Mouse (Mus musculus) lung, postnatal 0 days (tissue): ENCODE results near the gene Paxbp1. TPM values are rescaled to one million over a fixed set of nuclear protein-coding genes. Genes with fewer than 3 reads are reported as not detected.
A peak's percentile ranks its signal among the peaks of the same experiment; 100 is the strongest.
"Not testable (repeated sequence)": the region's sequence is repeated elsewhere in the genome, so short reads cannot be mapped to it uniquely, and the experiment has no call there.

ENCODE experiments used
- ATAC-seq: fragments of 200-750 bp; cut with Nextera tagmentation; 2 replicates; pipeline ENCODE4 v1.8.0; 2017; ENCODE audit warnings: moderate library complexity
- DNase-seq: peaks from one replicate; pipeline ENCODE4 v3.0.0-alpha.2; 2016; ENCODE audit warnings: low spot score
- H3K27ac ChIP-seq: fragments of 300-500 bp; sonication (generic); 2 replicates; pipeline ENCODE4 v1.5.1; 2014; ENCODE audit warnings: antibody characterized with exemption, mild to moderate bottlenecking, low read length, mixed read lengths
- H3K27me3 ChIP-seq: fragments of 300-500 bp; sonication (generic); replicated peaks from 2 replicates; pipeline ENCODE4 v1.6.1; 2014; ENCODE audit warnings: low read length, mixed read lengths; ENCODE audit not compliant: insufficient read depth
- H3K36me3 ChIP-seq: fragments of 300-500 bp; sonication (generic); 2 replicates; pipeline ENCODE4 v1.6.1; 2014; ENCODE audit warnings: low read length, mixed read lengths; ENCODE audit not compliant: insufficient read depth
- H3K4me1 ChIP-seq: fragments of 300-500 bp; sonication (generic); 2 replicates; pipeline ENCODE4 v1.6.1; 2014; ENCODE audit warnings: antibody characterized with exemption, low read depth, low read length, mixed read lengths; ENCODE audit not compliant: insufficient read depth
- H3K4me2 ChIP-seq: fragments of 300-500 bp; sonication (generic); replicated peaks from 2 replicates; pipeline ENCODE4 v1.6.1; 2014; ENCODE audit warnings: low read depth, mild to moderate bottlenecking, low read length, moderate library complexity, mixed read lengths
- H3K4me3 ChIP-seq: fragments of 300-500 bp; sonication (generic); 2 replicates; pipeline ENCODE4 v1.5.1; 2014; ENCODE audit warnings: low read depth, low read length
- H3K9ac ChIP-seq: fragments of 300-500 bp; sonication (generic); replicated peaks from 2 replicates; pipeline ENCODE4 v1.6.1; 2014; ENCODE audit warnings: low read depth, mild to moderate bottlenecking
- H3K9me3 ChIP-seq: fragments of 300-500 bp; sonication (generic); 2 replicates; pipeline ENCODE4 v1.6.1; 2016; ENCODE audit warnings: low read length, mixed read lengths
- CTCF ChIP-seq: IDR thresholded peaks from 2 replicates; pipeline ENCODE4 v1.5.1; 2016; ENCODE audit warnings: antibody characterized with exemption, mild to moderate bottlenecking
- EP300 ChIP-seq: IDR thresholded peaks from 2 replicates; pipeline ENCODE4 v1.6.1; 2016; ENCODE audit warnings: antibody characterized with exemption, mild to moderate bottlenecking, control low read depth
- WGBS: fragments of 180-500 bp; shearing (Covaris S2); extraction: QIAGEN DNeasy Blood & Tissue Kit; methylation state at CpG from one replicate; pipeline ENCODE4 v1.1.7; 2014; 5-methylcytosine and 5-hydroxymethylcytosine counted together
- polyA plus RNA-seq: library from polyadenylated mRNA; unstranded; fragments of >200 nt; fragmentation: Nextera tagmentation; extraction: Ambion mirVana; gene quantifications from 2 replicates; pipeline ENCODE4 v1.2.1, GENCODE M21; 2015

Gene Paxbp1
- polyA plus RNA-seq, 1 experiment from 2014 or later = 20.3 TPM

GRCm38 (mm10) chr16:91081508-91081907 lies 37.2 kb upstream of the Paxbp1 start:
- DNase-seq (peak; percentile 79), ATAC-seq (no peak)
- 18% methylated on average over 12 of the region's 12 CpGs for WGBS
- H3K4me2 ChIP-seq = no peak overlapping the region
- H3K4me1 ChIP-seq = no peaks in the 10 kb centered on the region
- no peak overlapping the region for H3K4me3 ChIP-seq
- H3K27ac ChIP-seq = no peak overlapping the region
- H3K27me3 ChIP-seq = no peaks in the 10 kb centered on the region
- no peaks in the 10 kb centered on the region for H3K9me3 ChIP-seq
- no peak overlapping the region for H3K9ac ChIP-seq
- H3K36me3 ChIP-seq = no peaks in the 10 kb centered on the region
- TF ChIP-seq EP300 (no peak), CTCF (peak; percentile 85)

GRCm38 (mm10) chr16:91076180-91076579 lies 31.8 kb upstream of the Paxbp1 start:
- WGBS = 74% methylated on average over 5 of the region's 5 CpGs
- Histone ChIP-seq H3K27ac (no peak overlapping the region), H3K9ac (no peak overlapping the region), H3K4me3 (no peak overlapping the region), H3K36me3 (no peaks in the 10 kb centered on the region), H3K4me1 (no peaks in the 10 kb centered on the region), H3K9me3 (no peaks in the 10 kb centered on the region), H3K4me2 (no peak overlapping the region), H3K27me3 (no peaks in the 10 kb centered on the region)
- DNase-seq (no peak), ATAC-seq (no peak)
- 0 out of 2 replicates have a peak, but pooled peaks have one; percentile 17 for TF ChIP-seq CTCF
- no peak for TF ChIP-seq EP300

GRCm38 (mm10) chr16:91075423-91075822 lies 31.1 kb upstream of the Paxbp1 start:
- H3K4me1 ChIP-seq, H3K9ac ChIP-seq, H3K36me3 ChIP-seq, H3K4me3 ChIP-seq, DNase-seq, ATAC-seq, H3K27ac ChIP-seq, H3K9me3 ChIP-seq, H3K27me3 ChIP-seq, H3K4me2 ChIP-seq: not testable (repeated sequence)
- WGBS = 77% methylated on average over 8 of the region's 8 CpGs

- DNase-seq (peak; percentile 95), ATAC-seq (peak; percentile 97)
- Histone ChIP-seq H3K9ac (no peak overlapping the region), H3K27ac (no peak overlapping the region), H3K27me3 (no peaks in the 10 kb centered on the region), H3K4me2 (peak overlapping the region; percentile 19; the same call in 1 of the 2 replicates), H3K4me1 (no peaks in the 10 kb centered on the region), H3K36me3 (no peaks in the 10 kb centered on the region), H3K9me3 (no peaks in the 10 kb centered on the region), H3K4me3 (no peak overlapping the region)
- 36% methylated on average over 23 of the region's 24 CpGs for WGBS
- TF ChIP-seq CTCF (peak; percentile 88), EP300 (no peak)
Measured at GRCm38 (mm10) chr16:91073163-91073892, 29.0 kb upstream of the Paxbp1 start.

GRCm38 (mm10) chr16:91072256-91072655 lies 27.9 kb upstream of the Paxbp1 start:
- ATAC-seq = no peak
- H3K9me3 ChIP-seq = no peaks in the 10 kb centered on the region
- H3K36me3 ChIP-seq = no peaks in the 10 kb centered on the region
- H3K4me3 ChIP-seq = no peak overlapping the region
- no peaks in the 10 kb centered on the region for H3K27me3 ChIP-seq
- H3K9ac ChIP-seq = no peak overlapping the region
- no peak overlapping the region for H3K27ac ChIP-seq
- DNase-seq = no peak
- TF ChIP-seq EP300 = no peak
- no peak for TF ChIP-seq CTCF
- no peaks in the 10 kb centered on the region for H3K4me1 ChIP-seq
- 91% methylated on average over 1 of the region's 1 CpGs for WGBS
- no peak overlapping the region for H3K4me2 ChIP-seq

GRCm38 (mm10) chr16:91068969-91069368 lies 24.6 kb upstream of the Paxbp1 start:
- no peaks in the 10 kb centered on the region for H3K9me3 ChIP-seq
- peak; percentile 62 for DNase-seq
- H3K4me2 ChIP-seq = no peak overlapping the region
- no peak for ATAC-seq
- H3K27ac ChIP-seq = no peak overlapping the region
- H3K4me1 ChIP-seq = no peaks in the 10 kb centered on the region
- no peak overlapping the region for H3K9ac ChIP-seq
- no peak for TF ChIP-seq EP300
- TF ChIP-seq CTCF = no peak
- no peaks in the 10 kb centered on the region for H3K27me3 ChIP-seq
- 30% methylated on average over 12 of the region's 12 CpGs for WGBS
- H3K36me3 ChIP-seq = no peaks in the 10 kb centered on the region
- no peak overlapping the region for H3K4me3 ChIP-seq

GRCm38 (mm10) chr16:91067122-91067521 lies 22.8 kb upstream of the Paxbp1 start:
- no peak for DNase-seq
- H3K36me3 ChIP-seq = no peaks in the 10 kb centered on the region
- H3K27me3 ChIP-seq = no peaks in the 10 kb centered on the region
- no peak for TF ChIP-seq EP300
- TF ChIP-seq CTCF = no peak
- H3K27ac ChIP-seq = no peak overlapping the region
- 98% methylated on average over 1 of the region's 1 CpGs for WGBS
- H3K4me3 ChIP-seq = no peak overlapping the region
- H3K9me3 ChIP-seq = no peaks in the 10 kb centered on the region
- ATAC-seq = no peak
- H3K9ac ChIP-seq = no peak overlapping the region
- H3K4me1 ChIP-seq = no peaks in the 10 kb centered on the region
- no peak overlapping the region for H3K4me2 ChIP-seq
